Mouse (Mus musculus) forebrain, postnatal 0 days (tissue): ENCODE data around the gene Acadm. TPM values are rescaled to one million over a fixed set of nuclear protein-coding genes. Genes with fewer than 3 reads are reported as not detected.
A peak's percentile ranks its signal among the peaks of the same experiment; 100 is the strongest.

Experiments used
- ATAC-seq: fragments of 200-750 bp; cut with Nextera tagmentation; 2 replicates; pipeline ENCODE4 v1.8.0; 2017; ENCODE audit warnings: mild to moderate bottlenecking, moderate library complexity
- DNase-seq: peaks from one replicate; pipeline ENCODE4 v3.0.0-alpha.2; 2015
- H3K27ac ChIP-seq: fragments of 300-500 bp; sonication (generic); 2 replicates; pipeline ENCODE4 v1.5.1; 2014; ENCODE audit warnings: low read depth, mild to moderate bottlenecking, antibody characterized with exemption, low read length, moderate library complexity, mixed read lengths
- H3K27me3 ChIP-seq: fragments of 300-500 bp; sonication (generic); 2 replicates; pipeline ENCODE4 v1.6.1; 2014; ENCODE audit warnings: mild to moderate bottlenecking, low read length, mixed read lengths; ENCODE audit not compliant: insufficient read depth
- H3K36me3 ChIP-seq: fragments of 300-500 bp; sonication (generic); 2 replicates; pipeline ENCODE4 v1.6.1; 2014; ENCODE audit warnings: mild to moderate bottlenecking, moderate library complexity; ENCODE audit not compliant: insufficient read depth
- H3K4me1 ChIP-seq: fragments of 300-500 bp; sonication (generic); 2 replicates; pipeline ENCODE4 v1.6.1; 2014; ENCODE audit warnings: antibody characterized with exemption; ENCODE audit not compliant: insufficient read depth
- H3K4me2 ChIP-seq: fragments of 300-500 bp; sonication (generic); 2 replicates; pipeline ENCODE4 v1.6.1; 2014; ENCODE audit warnings: low read depth, mild to moderate bottlenecking, moderate library complexity
- H3K4me3 ChIP-seq: fragments of 300-500 bp; sonication (generic); 2 replicates; pipeline ENCODE4 v1.5.1; 2014; ENCODE audit warnings: low read depth, low read length, mixed read lengths
- H3K9ac ChIP-seq: fragments of 300-500 bp; sonication (generic); 2 replicates; pipeline ENCODE4 v1.6.1; 2014; ENCODE audit warnings: mild to moderate bottlenecking
- H3K9me3 ChIP-seq: fragments of 300-500 bp; sonication (generic); 2 replicates; pipeline ENCODE4 v1.6.1; 2016; ENCODE audit warnings: low read length
- CTCF ChIP-seq: sonication (generic); IDR thresholded peaks from 2 replicates; pipeline ENCODE4 v1.5.1; 2016; ENCODE audit warnings: antibody characterized with exemption, control low read depth, low read depth
- WGBS: fragments of 180-500 bp; shearing (Covaris S2); extraction: QIAGEN DNeasy Blood & Tissue Kit; methylation state at CpG from one replicate; pipeline ENCODE4 v1.1.7; 2014; 5-methylcytosine and 5-hydroxymethylcytosine counted together
- polyA plus RNA-seq: library from polyadenylated mRNA; unstranded; fragments of >200 nt; fragmentation: Nextera tagmentation; extraction: Ambion mirVana; gene quantifications from 2 replicates; pipeline ENCODE4 v1.2.1, GENCODE M21; 2015
- total RNA-seq: library from RNA; depleted of rRNA; stranded (reverse); fragments of >200 nt; gene quantifications from 2 replicates; pipeline ENCODE4 v1.2.3, GENCODE M21; 2014

Gene Acadm
- total and polyA plus RNA-seq, 2 experiments from 2014 or later, result 32.4 to 40.1 TPM

- Histone ChIP-seq H3K27ac (peak within 1 kb of the TSS; percentile 50; the same call in 1 of the 2 replicates), H3K9me3 (no peaks in the 10 kb centered on the region), H3K4me1 (peaks cover 7% of the 10 kb centered on the region; the same call in 1 of the 2 replicates), H3K36me3 (no peaks in the 10 kb centered on the region), H3K9ac (peak within 1 kb of the TSS; percentile 73), H3K4me3 (peak within 1 kb of the TSS; percentile 63), H3K4me2 (peak within 1 kb of the TSS; percentile 94), H3K27me3 (no peaks in the 10 kb centered on the region)
- peak; percentile 92 for ATAC-seq
- peak; percentile 69 for DNase-seq
- TF ChIP-seq CTCF, result peak; percentile 32
- 3% methylated on average over 63 of the region's 66 CpGs for WGBS
Observed at GRCm38 (mm10) chr3:153973171-153973948, 28.9 kb upstream of the Acadm start, which contains the start of gene Slc44a5. Gene Slc44a5 (plus strand): TSS chr3:153973436.

GRCm38 (mm10) chr3:153969451-153969850 is 25.0 kb upstream of the Acadm start:
- Histone ChIP-seq H3K4me2 (no peak overlapping the region), H3K9ac (no peak overlapping the region), H3K36me3 (no peaks in the 10 kb centered on the region), H3K4me3 (no peak overlapping the region), H3K27ac (no peak overlapping the region), H3K27me3 (no peaks in the 10 kb centered on the region), H3K9me3 (no peaks in the 10 kb centered on the region), H3K4me1 (no peaks in the 10 kb centered on the region)
- ATAC-seq (no peak), DNase-seq (no peak)
- TF ChIP-seq CTCF, result no peak
- WGBS, result 91% methylated on average over 4 of the region's 4 CpGs

GRCm38 (mm10) chr3:153968549-153968948 is 24.1 kb upstream of the Acadm start:
- Histone ChIP-seq H3K27me3 (no peaks in the 10 kb centered on the region), H3K4me1 (no peaks in the 10 kb centered on the region), H3K27ac (no peak overlapping the region), H3K9ac (no peak overlapping the region), H3K4me2 (no peak overlapping the region), H3K4me3 (no peak overlapping the region), H3K9me3 (no peaks in the 10 kb centered on the region), H3K36me3 (no peaks in the 10 kb centered on the region)
- DNase-seq (peak; percentile 74), ATAC-seq (no peak)
- WGBS, result 41% methylated on average over 4 of the region's 4 CpGs
- peak; percentile 79 for TF ChIP-seq CTCF

- WGBS, result 90% methylated on average over 5 of the region's 5 CpGs
- H3K9me3 ChIP-seq, result no peaks in the 10 kb centered on the region
- no peak overlapping the region for H3K4me3 ChIP-seq
- no peak overlapping the region for H3K4me2 ChIP-seq
- no peak overlapping the region for H3K9ac ChIP-seq
- no peaks in the 10 kb centered on the region for H3K36me3 ChIP-seq
- H3K4me1 ChIP-seq, result no peaks in the 10 kb centered on the region
- H3K27me3 ChIP-seq, result no peaks in the 10 kb centered on the region
- ATAC-seq (no peak), DNase-seq (no peak)
- no peak for TF ChIP-seq CTCF
- no peak overlapping the region for H3K27ac ChIP-seq
Observed at GRCm38 (mm10) chr3:153967447-153967846, 23.0 kb upstream of the Acadm start.

GRCm38 (mm10) chr3:153961632-153962389 is 17.4 kb upstream of the Acadm start:
- ATAC-seq, result no peak

GRCm38 (mm10) chr3:153960884-153961283 is 16.5 kb upstream of the Acadm start:
- TF ChIP-seq CTCF, result no peak
- Histone ChIP-seq H3K27ac (no peak overlapping the region), H3K4me3 (no peak overlapping the region), H3K36me3 (no peaks in the 10 kb centered on the region), H3K27me3 (no peaks in the 10 kb centered on the region), H3K4me1 (no peaks in the 10 kb centered on the region), H3K4me2 (no peak overlapping the region), H3K9ac (0 out of 2 replicates have a peak overlapping the region, but pooled peaks have one; percentile 18), H3K9me3 (no peaks in the 10 kb centered on the region)
- WGBS, result 40% methylated on average over 2 of the region's 2 CpGs
- no peak for DNase-seq
- no peak for ATAC-seq

More at GRCm38 (mm10) chr3:153961632-153962389, 17.4 kb upstream of the Acadm start:
- Histone ChIP-seq H3K9ac (no peak overlapping the region), H3K4me1 (no peaks in the 10 kb centered on the region), H3K36me3 (no peaks in the 10 kb centered on the region), H3K4me3 (no peak overlapping the region), H3K27ac (no peak overlapping the region), H3K9me3 (no peaks in the 10 kb centered on the region), H3K4me2 (no peak overlapping the region), H3K27me3 (no peaks in the 10 kb centered on the region)
- no peak for DNase-seq
- TF ChIP-seq CTCF, result peak; percentile 53
- 73% methylated on average over 6 of the region's 6 CpGs for WGBS

GRCm38 (mm10) chr3:153959731-153960207 is 15.3 kb upstream of the Acadm start:
- Histone ChIP-seq H3K9ac (no peak overlapping the region), H3K27me3 (no peaks in the 10 kb centered on the region), H3K4me3 (no peak overlapping the region), H3K4me1 (no peaks in the 10 kb centered on the region), H3K27ac (no peak overlapping the region), H3K36me3 (no peaks in the 10 kb centered on the region), H3K4me2 (no peak overlapping the region), H3K9me3 (no peaks in the 10 kb centered on the region)
- DNase-seq, result no peak
- 83% methylated on average over 9 of the region's 9 CpGs for WGBS
- TF ChIP-seq CTCF, result no peak
- peak; percentile 58 for ATAC-seq
